Mouse (Mus musculus) Patski (cell line): ENCODE results near the gene Dysf. TPM values are rescaled to one million over a fixed set of nuclear protein-coding genes. Genes with fewer than 3 reads are reported as not detected.
"Not testable (repeated sequence)": the region's sequence is repeated elsewhere in the genome, so short reads cannot be mapped to it uniquely, and the experiment has no call there.

Experiments
- ATAC-seq: fragments of 100-300 bp; one replicate; pipeline ENCODE4 v1.8.0; 2021
- CTCF ChIA-PET: fragments of 350-600 bp; sonication (Branson Sonifier 250); formaldehyde crosslinking; loops from one replicate; lab custom pipeline; 2022; ENCODE audit warnings: inconsistent platforms; lab: Charles Lee
- POLR2A ChIA-PET: fragments of 350-600 bp; sonication (Branson Sonifier 250); formaldehyde crosslinking; loops from one replicate; lab custom pipeline; 2022; ENCODE audit warnings: antibody characterized with exemption, inconsistent platforms; lab: Charles Lee
- DNase-seq: peaks from one replicate; pipeline ENCODE4 v3.0.0-alpha.2; 2011; ENCODE audit warnings: low read depth, low spot score
- H3K27me3 ChIP-seq: fragments of 371-371 bp; one replicate; pipeline ENCODE4 v1.5.1; 2021
- CTCF ChIP-seq: fragments of 100-300 bp; IDR thresholded peaks from one replicate; pipeline ENCODE4 v1.5.1; 2021
- in situ Hi-C: fragments of 300-500 bp; cut with MboI; formaldehyde crosslinking; loops from 3 replicates; pipeline ENCODE4 v1.11.1; 2018; ENCODE audit warnings: low pct_unique_long_range_greater_than_20kb, mixed read lengths
- polyA plus RNA-seq: library from polyadenylated mRNA; unstranded; gene quantifications from one replicate; pipeline ENCODE4 v1.2.3, GENCODE M21; 2021

Dysf gene
- polyA plus RNA-seq, 1 experiment from 2014 or later: 79.8 TPM

DNA sequence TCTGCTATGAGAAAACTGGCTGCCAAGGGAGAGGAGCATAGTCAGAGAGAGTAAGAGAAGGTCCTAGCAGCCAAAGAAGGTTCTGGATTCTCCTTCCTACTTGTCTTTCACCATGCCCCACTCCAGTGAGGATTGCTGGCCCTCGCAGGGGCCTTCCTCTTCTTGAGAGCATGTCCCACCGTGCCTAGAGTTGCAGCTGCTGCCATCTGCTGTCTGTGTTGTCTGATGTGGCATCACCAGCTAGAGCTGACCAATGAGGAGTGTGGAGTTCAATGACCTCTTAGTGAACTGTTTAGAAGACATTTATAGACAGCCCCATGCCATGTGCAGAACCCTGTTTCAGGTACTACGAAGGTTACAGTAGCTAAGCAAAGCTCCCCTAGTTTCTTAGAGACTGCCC is 9.0 kb downstream of the Dysf start:
- ChIA-PET POLR2A (no interaction called here), CTCF (interaction anchor here (0.7 to 1.6 kb wide), 4 partner anchors 10 to 44 kb away, joined by 3 to 7 read pairs (median 4); no protein-coding TSS in a partner anchor)
- in situ Hi-C loops: no loop called here
- no peak for DNase-seq
- no peaks in the 10 kb centered on the region for H3K27me3 ChIP-seq
- ATAC-seq: no peak
- no peak for TF ChIP-seq CTCF

DNA sequence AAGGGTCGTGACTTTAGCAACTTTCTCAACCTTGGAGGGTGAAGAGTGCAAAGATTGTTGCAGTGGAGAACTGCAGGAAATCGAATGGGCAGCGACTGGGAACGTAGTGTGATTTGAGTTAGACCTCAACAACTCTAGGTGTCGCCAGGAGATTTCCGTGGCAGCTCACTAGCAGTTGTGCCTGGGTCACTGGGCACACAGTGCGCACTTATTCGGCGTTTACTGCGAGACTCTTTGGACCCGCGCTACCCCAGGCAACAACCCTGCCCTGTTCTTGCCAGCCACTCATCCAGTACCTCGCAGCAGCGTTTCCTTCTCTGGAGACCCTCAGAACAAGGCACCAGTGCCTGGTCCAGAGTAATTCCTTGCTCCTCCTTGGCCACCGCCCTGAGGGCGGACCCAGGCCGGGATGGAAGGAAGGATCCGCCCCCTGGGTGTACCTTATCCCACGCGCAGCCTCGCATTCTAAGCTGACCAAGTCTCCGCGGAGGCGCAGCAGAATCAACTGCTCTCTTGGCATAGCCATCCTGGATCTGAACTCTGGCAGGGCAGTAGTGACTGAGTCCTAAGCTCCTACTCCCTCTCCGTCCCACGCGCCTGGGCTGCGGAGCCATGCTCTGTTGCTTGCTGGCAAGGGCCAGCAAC is 10.6 kb downstream of the Dysf start:
- no peak for ATAC-seq
- no peak for DNase-seq
- in situ Hi-C loops: no loop called here
- no peak for TF ChIP-seq CTCF
- H3K27me3 ChIP-seq: no peaks in the 10 kb centered on the region
- ChIA-PET CTCF (no interaction called here), POLR2A (no interaction called here)

DNA sequence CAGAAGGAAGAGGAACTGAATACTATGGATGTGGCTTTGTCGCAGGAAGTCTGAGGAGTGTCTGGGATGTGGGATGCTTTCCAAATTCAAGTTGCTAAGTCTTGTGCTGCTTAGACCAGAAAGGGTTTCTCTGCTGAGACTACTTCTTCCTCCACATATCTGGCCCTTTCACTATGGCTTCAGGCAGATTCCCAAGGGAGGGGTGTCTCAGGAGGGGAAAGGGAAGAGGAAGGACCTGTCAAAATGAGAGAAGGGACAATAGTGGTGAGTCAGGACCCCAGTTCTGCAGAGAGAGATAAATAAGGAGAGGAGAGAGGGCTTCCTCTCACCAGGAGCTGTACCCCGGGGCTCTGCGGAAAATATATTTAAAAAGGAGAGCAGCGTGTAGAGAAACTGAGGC is 11.6 kb downstream of the Dysf start:
- ATAC-seq: no peak
- DNase-seq: no peak
- TF ChIP-seq CTCF: no peak
- no peaks in the 10 kb centered on the region for H3K27me3 ChIP-seq
- CTCF ChIA-PET: no interaction called here
- POLR2A ChIA-PET: no interaction called here
- in situ Hi-C loops: no loop called here

DNA sequence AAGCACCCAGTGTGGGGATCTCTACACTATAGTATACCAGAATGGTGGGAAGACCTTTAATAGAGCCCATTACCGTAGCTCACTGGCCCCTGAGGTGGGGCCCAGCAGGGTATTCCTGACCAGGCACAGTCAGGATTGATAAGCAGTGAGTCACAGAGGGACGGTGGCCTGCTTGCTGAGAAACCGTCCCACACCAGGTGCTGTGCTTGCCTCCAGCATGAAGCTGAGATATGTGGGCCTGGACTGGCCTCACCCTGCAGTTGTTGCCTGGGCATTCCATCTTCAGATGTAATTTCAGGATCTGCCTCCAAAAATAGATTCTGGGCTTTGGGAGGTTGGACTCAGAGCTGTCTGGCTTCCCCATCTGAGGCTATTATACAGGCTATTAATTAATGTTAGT is 13.6 kb downstream of the Dysf start:
- in situ Hi-C loops: no loop called here
- ATAC-seq (no peak), DNase-seq (no peak)
- H3K27me3 ChIP-seq: no peaks in the 10 kb centered on the region
- ChIA-PET CTCF (interaction anchor here (1.0 kb wide), 1 partner anchor 14 kb away, joined by 3 read pairs; the partner anchor contains the start of gene Dysf), POLR2A (no interaction called here)
- no peak for TF ChIP-seq CTCF

DNA sequence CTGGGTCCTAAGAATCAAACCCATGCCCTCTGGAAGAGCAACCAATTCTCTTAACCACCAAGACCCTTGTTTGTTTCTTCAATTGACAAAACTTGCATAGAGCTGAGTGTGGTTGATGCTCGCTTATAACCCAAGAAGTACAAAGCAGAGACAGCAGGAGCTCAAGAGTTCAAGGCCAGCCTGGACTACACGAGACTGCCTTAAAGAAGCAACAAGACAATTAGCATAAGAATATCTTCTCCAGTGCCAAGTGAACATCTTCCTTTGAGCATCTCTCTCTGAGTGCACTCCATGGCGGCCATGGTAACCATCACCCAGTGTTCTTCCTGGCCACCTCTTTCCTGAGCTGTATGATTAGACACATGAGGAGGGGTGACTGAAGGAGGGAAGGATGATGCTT is 17.2 kb downstream of the Dysf start:
- CTCF ChIA-PET: interaction anchor here (1.6 kb wide), 1 partner anchor 10 kb away, joined by 3 read pairs; no protein-coding TSS in a partner anchor
- in situ Hi-C loops: no loop called here

DNA sequence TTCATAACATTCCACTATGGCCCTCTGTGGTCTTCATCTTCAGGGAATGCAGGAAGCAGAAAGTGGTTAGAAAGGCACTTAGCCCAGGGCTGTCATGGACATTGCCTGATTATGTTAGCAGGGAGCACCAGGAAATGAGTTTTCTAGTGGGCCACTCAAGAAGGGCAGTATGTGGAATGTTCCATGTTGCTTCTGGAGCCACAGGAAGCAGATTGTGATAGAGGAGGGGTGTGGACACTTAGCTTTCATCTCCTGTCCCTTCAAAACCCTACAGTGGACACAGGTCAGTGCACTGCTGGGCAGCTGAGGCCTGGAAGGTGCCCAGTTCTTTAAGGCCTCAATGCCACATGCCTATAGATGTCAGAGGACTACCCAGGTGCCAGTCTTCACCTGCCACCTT is 20.4 kb downstream of the Dysf start:
- in situ Hi-C loops: no loop called here
- ChIA-PET POLR2A (interaction anchor here (0.6 kb wide), 1 partner anchor 1269 kb away, joined by 3 read pairs; no protein-coding TSS in a partner anchor), CTCF (interaction anchor here (1.2 to 1.6 kb wide), 2 partner anchors 11 to 33 kb away, joined by 3 read pairs; no protein-coding TSS in a partner anchor)
- DNase-seq: no peak
- no peak for TF ChIP-seq CTCF
- no peak for ATAC-seq
- H3K27me3 ChIP-seq: no peaks in the 10 kb centered on the region

More for the DNA sequence above, 17.2 kb downstream of the Dysf start:
- POLR2A ChIA-PET: no interaction called here
- TF ChIP-seq CTCF: no peak
- DNase-seq (no peak), ATAC-seq (no peak)
- no peaks in the 10 kb centered on the region for H3K27me3 ChIP-seq

DNA sequence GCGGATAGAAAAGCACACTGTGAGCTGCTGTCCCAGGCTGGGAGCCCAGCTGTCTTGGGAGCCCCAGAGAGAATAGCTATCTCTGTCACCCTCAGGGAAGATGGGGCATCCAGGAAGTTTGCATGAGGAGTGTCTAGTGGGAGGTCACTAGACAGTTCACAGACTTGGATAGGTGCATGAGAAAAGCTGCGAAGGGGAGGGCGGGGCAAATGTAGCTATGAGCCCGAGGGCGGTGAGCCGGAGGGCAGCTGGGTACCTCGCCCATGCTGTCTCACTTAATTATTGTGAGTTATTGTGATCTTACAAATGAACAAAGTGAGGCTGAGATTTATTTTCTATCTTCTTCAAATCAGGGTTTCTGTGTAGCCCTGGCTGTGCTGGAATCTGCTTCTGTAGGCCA is 21.4 kb downstream of the Dysf start:
- ChIA-PET POLR2A (no interaction called here), CTCF (interaction anchor here (1.6 kb wide), 1 partner anchor 12 kb away, joined by 3 read pairs; no protein-coding TSS in a partner anchor)
- DNase-seq: no peak
- TF ChIP-seq CTCF: no peak
- no peak for ATAC-seq
- in situ Hi-C loops: no loop called here
- no peaks in the 10 kb centered on the region for H3K27me3 ChIP-seq

DNA sequence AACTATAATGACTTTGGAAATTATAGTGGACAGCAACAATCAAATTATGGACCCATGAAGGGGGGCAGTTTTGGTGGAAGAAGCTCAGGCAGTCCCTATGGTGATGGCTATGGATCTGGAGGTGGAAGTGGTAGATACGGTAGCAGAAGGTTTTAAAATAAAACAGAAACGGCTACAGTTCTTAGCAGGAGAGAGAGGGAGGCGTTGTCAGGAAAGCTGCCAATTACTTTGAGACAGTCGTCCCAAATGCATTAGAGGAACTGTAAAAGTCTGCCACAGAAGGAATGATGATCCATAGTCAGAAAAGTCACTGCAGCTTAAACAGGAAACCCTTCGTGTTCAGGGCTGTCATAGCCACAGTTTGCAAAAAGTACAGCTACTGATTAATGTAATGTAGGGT is 24.1 kb downstream of the Dysf start:
- CTCF ChIA-PET, in situ Hi-C loops, H3K27me3 ChIP-seq, POLR2A ChIA-PET, ATAC-seq, DNase-seq: not testable (repeated sequence)

DNA sequence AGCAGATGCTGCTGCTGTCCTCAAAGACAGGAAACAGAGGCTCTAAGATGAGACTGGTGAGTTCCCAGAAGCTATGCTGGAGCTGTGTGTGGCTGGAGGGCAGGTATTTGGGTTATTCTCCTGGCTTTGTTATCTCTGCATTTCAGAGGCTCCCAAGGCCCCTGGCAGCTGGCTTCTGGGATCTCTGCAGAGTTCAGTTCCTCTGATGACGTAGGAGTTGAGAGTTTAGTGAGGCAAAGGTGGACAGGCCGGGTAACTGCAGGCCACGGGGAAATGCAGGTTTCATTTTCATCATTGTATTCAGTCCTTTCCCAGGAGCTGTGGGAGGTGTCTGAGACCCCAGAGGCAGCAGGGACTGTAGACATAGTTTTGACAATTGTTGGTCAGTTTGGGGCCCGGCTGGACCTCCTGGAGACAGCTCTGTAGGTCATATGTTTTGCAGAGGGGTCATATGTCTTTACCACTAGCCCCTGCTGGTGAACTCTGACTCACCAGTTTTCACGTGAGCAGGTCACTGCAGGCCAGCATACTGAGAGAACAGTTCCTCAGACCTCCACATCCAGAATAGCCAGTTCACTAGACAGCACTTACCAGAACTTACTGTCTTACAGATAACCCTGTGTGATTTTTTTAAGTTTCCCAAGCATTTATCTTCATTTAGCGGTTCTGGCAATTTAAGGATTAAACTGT is 35.0 kb downstream of the Dysf start:
- in situ Hi-C loops: no loop called here
- ATAC-seq: no peak
- ChIA-PET CTCF (interaction anchor here (0.8 to 2.9 kb wide), 4 partner anchors 9 to 129 kb away, joined by 3 to 9 read pairs (median 4); no protein-coding TSS in a partner anchor), POLR2A (interaction anchor here (1.0 to 1.8 kb wide), 3 partner anchors 12 to 110 kb away, joined by 3 to 5 read pairs (median 4); no protein-coding TSS in a partner anchor)
- H3K27me3 ChIP-seq: no peaks in the 10 kb centered on the region
- no peak for DNase-seq
- TF ChIP-seq CTCF: no peak

DNA sequence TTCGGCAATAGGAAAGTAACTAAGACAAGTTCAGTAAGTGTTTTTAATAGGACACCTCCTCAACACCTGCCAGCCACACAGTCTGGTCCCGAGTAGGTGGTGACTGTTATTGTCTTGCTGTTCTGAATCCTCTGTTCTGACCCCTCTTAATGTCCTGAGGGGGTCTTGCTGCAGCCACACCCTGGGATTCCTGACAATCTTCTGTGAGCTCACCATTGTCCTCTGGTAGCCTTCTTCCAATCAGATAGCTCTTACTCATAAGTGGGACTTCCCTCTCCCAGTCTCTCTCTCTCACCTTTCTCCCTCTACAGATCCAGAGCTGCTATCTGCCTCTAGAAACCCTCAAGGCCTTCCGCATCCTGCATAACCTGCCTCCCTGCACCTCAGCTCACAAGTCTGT is 36.3 kb downstream of the Dysf start:
- H3K27me3 ChIP-seq: no peaks in the 10 kb centered on the region
- ChIA-PET CTCF (interaction anchor here (1.1 to 2.9 kb wide), 3 partner anchors 10 to 30 kb away, joined by 3 to 9 read pairs (median 3); no protein-coding TSS in a partner anchor), POLR2A (interaction anchor here (1.8 kb wide), 1 partner anchor 10 kb away, joined by 5 read pairs; no protein-coding TSS in a partner anchor)
- TF ChIP-seq CTCF: no peak
- in situ Hi-C loops: no loop called here
- no peak for DNase-seq
- no peak for ATAC-seq

DNA sequence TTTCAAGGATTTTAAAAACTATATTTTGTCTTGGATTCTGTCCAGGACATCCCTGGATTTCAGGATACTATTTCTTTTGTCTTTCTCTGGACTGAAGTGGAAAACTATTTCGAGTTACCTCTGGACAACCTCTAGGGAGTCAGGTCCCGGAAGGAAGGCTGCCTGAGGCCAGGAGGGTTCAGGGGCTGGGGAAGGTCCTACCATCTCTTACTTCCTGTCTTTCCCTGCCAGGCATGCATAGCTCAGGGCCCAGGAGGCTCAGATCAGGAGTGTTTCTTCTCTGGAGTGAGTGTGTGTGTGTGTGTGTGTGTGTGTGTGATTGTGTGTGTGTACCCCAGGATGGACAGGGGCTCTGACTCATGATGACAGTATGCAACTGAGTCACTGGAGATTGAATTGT is 40.5 kb downstream of the Dysf start:
- CTCF ChIA-PET: no interaction called here
- no peak for ATAC-seq
- no peak for TF ChIP-seq CTCF
- no peak for DNase-seq
- POLR2A ChIA-PET: no interaction called here
- no peaks in the 10 kb centered on the region for H3K27me3 ChIP-seq
- in situ Hi-C loops: no loop called here
